Mouse (Mus musculus) brain, embryonic 14.5 days (tissue): ENCODE measurements around the gene A1cf.

Experiments
- CTCF ChIP-seq: fragments of 200-500 bp; IDR thresholded peaks from 2 replicates; pipeline ENCODE4 v1.5.1; 2012; ENCODE audit warnings: inconsistent platforms, mild to moderate bottlenecking, moderate library complexity, borderline replicate concordance; ENCODE audit not compliant: insufficient read depth, insufficient read length; ENCODE audit errors: extremely low read depth
- POLR2A ChIP-seq: fragments of 200-500 bp; IDR thresholded peaks from 2 replicates; pipeline ENCODE4 v1.6.1; 2012; ENCODE audit warnings: mild to moderate bottlenecking, inconsistent platforms, borderline replicate concordance; ENCODE audit not compliant: poor library complexity, insufficient read depth, insufficient read length, severe bottlenecking; ENCODE audit errors: extremely low read depth

- TF ChIP-seq CTCF (no peak), POLR2A (no peak)
Observed at GRCm38 (mm10) chr19:31834250-31834649, 34.3 kb upstream of the A1cf start.
